Comparison of ENCODE assay signal across 16 mouse cellular contexts in the genomic region with DNA sequence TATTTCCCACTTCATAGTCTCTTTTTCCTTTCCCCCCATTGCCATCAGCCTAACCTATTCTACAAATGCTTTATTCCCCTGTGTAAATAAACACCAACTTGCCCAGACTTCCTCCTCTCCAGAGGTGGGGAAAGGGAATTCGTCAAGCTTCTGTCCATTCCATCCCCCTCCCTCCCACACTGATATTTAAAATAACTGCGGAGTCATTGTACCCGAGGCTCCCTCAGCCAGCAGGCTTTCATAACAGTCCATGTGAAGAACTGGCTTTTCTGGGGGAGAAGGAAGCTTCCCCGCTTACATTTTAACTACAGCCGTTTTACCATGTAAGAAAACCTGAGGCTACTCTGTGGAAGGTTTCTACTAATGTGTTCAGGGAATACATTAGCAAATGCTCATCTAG.
DNase-seq lines count a peak whose midpoint lies in the region; ATAC-seq lines count a peak whose summit lies in the region.
"Had no signal": no experiment of that assay in that cellular context is flagged by ENCODE, and none has a peak within 500 bp of the region (broad histone marks: within the 10 kb centered on the region; RNA-seq: fewer than 3 reads in every experiment).

No protein-coding gene starts in this region.

- peak; percentile 0 for DNase-seq in hindbrain, embryonic 11.5 days (ENCODE audit: low spot score)
- peak; percentile 37 for DNase-seq in right cerebral cortex, adult 18-20 months
- DNase-seq in right cerebral cortex, postnatal 14 days = no peak
- peak; percentile 4 to 14 for DNase-seq in left cerebral cortex, postnatal 14 days (ENCODE audit: low spot score in 2 of 2)
- DNase-seq in yolk sac, embryonic 10.5 days (ENCODE audit: low spot score) = peak; percentile 1
- DNase-seq in kidney, postnatal 25 days = no peak
- DNase-seq: adrenal gland, postnatal 25 days; cerebellum, adult 11 months; forebrain, postnatal 0 days; heart, adult 11 months; thymus, adult 2 months had no signal

- WGBS in hindbrain, embryonic 11.5 days = 50% methylated on average over 5 of the region's 5 CpGs
- 48% methylated on average over 5 of the region's 5 CpGs for WGBS in hindbrain, embryonic 13.5 days

- H3K27ac ChIP-seq in hindbrain, embryonic 11.5 days (ENCODE audit: low read depth, low read length) = no peak overlapping the region
- H3K27ac ChIP-seq in hindbrain, embryonic 13.5 days = no peak overlapping the region
- H3K27ac ChIP-seq: hindbrain, postnatal 0 days had no signal

- H3K4me3 ChIP-seq in hindbrain, embryonic 11.5 days (ENCODE audit: low read depth, low read length) = no peak overlapping the region
- no peak overlapping the region for H3K4me3 ChIP-seq in hindbrain, embryonic 13.5 days

- intact Hi-C loops in left cerebral cortex, postnatal 14 days (cut with DNase I) = no loop called here

- H3K9me3 ChIP-seq in hindbrain, embryonic 11.5 days (ENCODE audit: control insufficient read depth, low read length) = no peaks in the 10 kb centered on the region
- H3K9me3 ChIP-seq in hindbrain, embryonic 13.5 days = no peaks in the 10 kb centered on the region

- no peak overlapping the region for H3K4me2 ChIP-seq in hindbrain, embryonic 11.5 days (replicated peaks; ENCODE audit: low read depth, low read length)
- H3K4me2 ChIP-seq in hindbrain, embryonic 13.5 days = no peak overlapping the region
- H3K4me2 ChIP-seq: liver, embryonic 11.5 days; midbrain, embryonic 11.5 days had no signal

- H3K27me3 ChIP-seq in hindbrain, embryonic 11.5 days (ENCODE audit: control insufficient read depth, insufficient read depth, low read length) = no peaks in the 10 kb centered on the region
- H3K27me3 ChIP-seq in hindbrain, embryonic 13.5 days = no peaks in the 10 kb centered on the region

- no peaks in the 10 kb centered on the region for H3K4me1 ChIP-seq in hindbrain, embryonic 11.5 days (replicated peaks; ENCODE audit: control insufficient read depth, insufficient read depth, low read length)
- H3K4me1 ChIP-seq in hindbrain, embryonic 13.5 days (replicated peaks) = no peaks in the 10 kb centered on the region

- no peak for ATAC-seq in hindbrain, embryonic 11.5 days (ENCODE audit: low FRiP score)
- no peak for ATAC-seq in hindbrain, embryonic 13.5 days (ENCODE audit: low FRiP score)
- no peak for ATAC-seq in CD4-positive, CD25-positive, alpha-beta regulatory T cell, adult 4 months
- ATAC-seq: forebrain, postnatal 0 days; hindbrain, postnatal 0 days had no signal

- H3K36me3 ChIP-seq in hindbrain, embryonic 11.5 days (ENCODE audit: control insufficient read depth, insufficient read depth, low read length) = no peaks in the 10 kb centered on the region
- H3K36me3 ChIP-seq in hindbrain, embryonic 13.5 days = no peaks in the 10 kb centered on the region

- no peak overlapping the region for H3K9ac ChIP-seq in hindbrain, embryonic 11.5 days (ENCODE audit: low read depth, low read length)
- no peak overlapping the region for H3K9ac ChIP-seq in hindbrain, embryonic 13.5 days
- H3K9ac ChIP-seq: forebrain, postnatal 0 days had no signal

Comparison
In these comparisons a context has a peak if more than half of its experiments do, and no peak if none do; other contexts are left out.
1. DNase-seq: peak in hindbrain, embryonic 11.5 days (single experiment), right cerebral cortex, adult 18-20 months (single experiment), left cerebral cortex, postnatal 14 days (2 of 2) and yolk sac, embryonic 10.5 days (single experiment); none in right cerebral cortex, postnatal 14 days (single experiment) and kidney, postnatal 25 days (0 of 2).